Mouse (Mus musculus): ENCODE measurements at regions not wholly inside any gene's neighbourhood (a gene's known extent, or its start where the extent isn't known, plus 50 kb on each side); places are given as distances from the start of the nearest gene placed in this dataset.
A peak's percentile ranks its signal among the peaks of the same experiment; 100 is the strongest.

DNA sequence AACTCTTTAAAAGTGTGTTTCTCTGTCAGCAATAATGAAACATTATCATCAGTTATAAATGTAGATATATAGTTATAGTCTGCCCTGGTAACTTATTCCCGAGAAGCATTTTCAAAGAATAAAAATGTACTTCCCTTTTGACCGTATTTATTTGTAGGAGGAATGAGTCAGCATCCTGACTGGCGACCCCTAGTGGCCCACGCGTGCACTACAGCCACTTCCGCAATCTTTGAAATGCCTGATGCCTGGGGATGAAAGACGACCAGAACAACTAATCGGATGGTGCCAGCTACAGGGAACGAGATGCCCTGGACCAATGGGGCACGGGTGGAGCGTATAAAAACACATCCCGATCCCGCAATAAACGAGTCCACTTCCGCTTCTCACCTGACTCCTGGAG is 60.6 kb upstream of the Igfbp7 start:
- 67% methylated on average over 15 of the region's 15 CpGs for WGBS
- no peaks in the 10 kb centered on the region for H3K27me3 ChIP-seq (ENCODE audit: control insufficient read depth, insufficient read depth, low read length)
- H3K4me1 ChIP-seq (ENCODE audit: control insufficient read depth, insufficient read depth, low read length), result no peaks in the 10 kb centered on the region
- H3K9me3 ChIP-seq (replicated peaks; ENCODE audit: control insufficient read depth, low read length), result no peaks in the 10 kb centered on the region
- no peak overlapping the region for H3K27ac ChIP-seq (replicated peaks; ENCODE audit: low read depth, low read length)
- H3K9ac ChIP-seq (replicated peaks; ENCODE audit: low read length), result no peak overlapping the region
- DNase-seq (ENCODE audit: low spot score) (peak; percentile 42), ATAC-seq (replicated peaks; ENCODE audit: insufficient number of reproducible peaks, low FRiP score, low TSS enrichment, low read depth) (no peak)
- H3K4me2 ChIP-seq (ENCODE audit: low read depth, low read length), result no peak overlapping the region
- H3K4me3 ChIP-seq (ENCODE audit: low read depth, low read length), result no peak overlapping the region
- no peaks in the 10 kb centered on the region for H3K36me3 ChIP-seq (replicated peaks; ENCODE audit: control insufficient read depth, insufficient read depth, low read depth, low read length)

- Histone ChIP-seq H3K4me3 (ENCODE audit: low read depth, low read length) (no peak overlapping the region), H3K4me2 (ENCODE audit: low read depth, low read length) (no peak overlapping the region), H3K4me1 (ENCODE audit: control insufficient read depth, insufficient read depth, low read length) (no peaks in the 10 kb centered on the region), H3K36me3 (replicated peaks; ENCODE audit: control insufficient read depth, insufficient read depth, low read depth, low read length) (no peaks in the 10 kb centered on the region), H3K27me3 (ENCODE audit: control insufficient read depth, insufficient read depth, low read length) (no peaks in the 10 kb centered on the region), H3K9me3 (replicated peaks; ENCODE audit: control insufficient read depth, low read length) (no peaks in the 10 kb centered on the region), H3K27ac (replicated peaks; ENCODE audit: low read depth, low read length) (no peak overlapping the region), H3K9ac (replicated peaks; ENCODE audit: low read length) (no peak overlapping the region)
- peak; percentile 76 for DNase-seq (ENCODE audit: low spot score)
- 46% methylated on average over 19 of the region's 19 CpGs for WGBS
- no peak for ATAC-seq (replicated peaks; ENCODE audit: insufficient number of reproducible peaks, low FRiP score, low TSS enrichment, low read depth)
Observed at GRCm38 (mm10) chr5:77464851-77465548, 57.2 kb upstream of the Igfbp7 start.

DNA sequence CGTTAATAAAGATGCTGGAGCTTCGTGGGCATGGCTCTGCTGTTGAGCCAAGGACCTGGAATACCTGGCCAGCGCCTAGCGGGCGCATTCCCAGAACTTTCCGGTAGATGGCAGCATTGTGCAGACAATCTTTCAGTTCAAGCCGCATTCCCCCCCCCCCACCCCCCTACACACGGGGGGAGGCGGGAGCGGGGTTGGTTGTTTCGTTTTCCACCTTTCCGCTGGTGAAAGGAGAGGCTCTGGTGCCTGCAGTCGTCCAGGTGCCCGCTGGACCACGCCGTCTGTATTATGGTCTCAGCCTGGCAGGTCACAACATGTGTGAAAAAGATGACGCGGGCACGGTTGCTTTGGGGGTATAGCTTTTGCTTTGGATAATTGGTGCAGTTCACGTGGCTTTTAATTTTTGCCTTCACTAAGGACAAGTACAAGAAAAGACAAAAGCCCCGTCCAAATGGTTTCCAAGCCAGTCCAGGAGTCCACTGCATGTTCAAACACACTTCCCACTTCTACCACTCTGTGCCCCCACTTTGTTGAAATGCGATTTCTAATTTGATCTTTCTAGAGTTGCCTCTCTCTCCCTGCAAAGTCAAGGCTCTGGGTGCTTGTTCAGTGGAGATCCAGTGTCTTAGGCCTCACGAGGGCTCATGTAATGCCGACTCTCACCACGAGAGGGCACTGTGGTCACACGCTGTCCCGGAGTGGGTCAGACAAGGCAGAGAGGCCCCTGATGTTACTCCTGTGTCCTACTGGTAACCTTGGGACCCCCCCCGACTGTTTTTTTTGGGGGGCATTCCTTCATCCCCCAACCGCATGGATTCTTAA is 52.3 kb upstream of the Igfbp7 start:
- Histone ChIP-seq H3K4me2 (ENCODE audit: low read depth, low read length) (peak overlapping the region; percentile 50), H3K27ac (replicated peaks; ENCODE audit: low read depth, low read length) (no peak overlapping the region), H3K27me3 (ENCODE audit: control insufficient read depth, insufficient read depth, low read length) (no peaks in the 10 kb centered on the region; the same call in 1 of the 2 replicates), H3K36me3 (replicated peaks; ENCODE audit: control insufficient read depth, insufficient read depth, low read depth, low read length) (no peaks in the 10 kb centered on the region), H3K9me3 (replicated peaks; ENCODE audit: control insufficient read depth, low read length) (no peaks in the 10 kb centered on the region), H3K4me3 (ENCODE audit: low read depth, low read length) (peak overlapping the region; percentile 35), H3K9ac (replicated peaks; ENCODE audit: low read length) (peak overlapping the region; percentile 61), H3K4me1 (ENCODE audit: control insufficient read depth, insufficient read depth, low read length) (no peaks in the 10 kb centered on the region)
- peak; percentile 86 for ATAC-seq (replicated peaks; ENCODE audit: insufficient number of reproducible peaks, low FRiP score, low TSS enrichment, low read depth)
- peak; percentile 95 for DNase-seq (ENCODE audit: low spot score)
- WGBS, result 1% methylated on average over 29 of the region's 29 CpGs
